Mouse (Mus musculus) left cerebral cortex, adult 6 months (tissue): ENCODE results near the gene Agbl1. TPM values are rescaled to one million over a fixed set of nuclear protein-coding genes. Genes with fewer than 3 reads are reported as not detected.

Experiments used
- long read RNA-seq, 2 experiments: library from polyadenylated mRNA; unstranded; transcript quantifications; one replicate each; pipeline ENCODE4 v2.0.0; 2019 to 2020
- polyA plus RNA-seq: library from polyadenylated mRNA; unstranded; fragments of <200 nt; fragmentation: Nextera tagmentation; gene quantifications from 2 replicates; pipeline ENCODE4 v1.2.3, GENCODE M21; 2021

Agbl1 gene
- polyA plus RNA-seq, result 0.18 and 0.22 TPM in 2 replicates
- long read RNA-seq, experiment 1, partial matches to known transcripts, result 0 of 1 reads
- long read RNA-seq, experiment 1, other reads (novel, unspliced or antisense), result 1 of 1 reads
- long read RNA-seq, experiment 2, result 0 reads

GRCm38 (mm10) chr7:76229311-76229937 lies at the start of gene Agbl1:
Gene Agbl1, plus strand, starts transcription at chr7:76229887.

